Mouse (Mus musculus): ENCODE measurements around the gene Tcte2.

DNA sequence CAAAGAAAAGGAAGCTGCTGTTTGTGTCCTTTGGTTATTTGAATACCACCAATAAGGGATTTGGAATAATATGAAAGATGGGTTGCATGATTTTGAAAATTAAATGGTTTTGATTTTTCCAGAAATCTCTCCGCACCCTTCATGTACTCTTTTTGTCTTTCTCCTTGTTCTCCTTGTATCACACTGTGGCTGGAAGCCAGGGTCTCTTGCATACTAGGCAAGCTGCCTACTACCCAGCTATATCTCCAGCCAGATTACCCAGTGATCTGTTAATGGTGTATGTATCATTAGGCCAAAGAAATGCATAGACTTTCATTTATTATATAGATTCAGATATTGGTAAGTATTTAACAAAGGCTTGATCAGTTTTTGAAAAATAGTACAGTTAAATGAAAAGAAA is 44.4 kb upstream of the Tcte2 start:
- TF ChIP-seq GATA1 (IDR thresholded peaks at IDR 0.05; ENCODE audit: borderline replicate concordance, low read length) (no peak), CTCF (IDR thresholded peaks at IDR 0.05; ENCODE audit: low read depth, low read length) (no peak), TAL1 (conservative IDR thresholded peaks at IDR 0.05; ENCODE audit: low read depth, low read length) (no peak), GATA2 (IDR thresholded peaks at IDR 0.05; ENCODE audit: borderline replicate concordance, low read depth, low read length) (no peak), POLR2AphosphoS5 (IDR thresholded peaks at IDR 0.05; ENCODE audit: insufficient replicate concordance, low read depth, low read length) (no peak)

All from G1E (cell line).